Mouse (Mus musculus): ENCODE results near the gene Lrrd1.
"Not testable (repeated sequence)": the region's sequence is repeated elsewhere in the genome, so short reads cannot be mapped to it uniquely, and the experiment has no call there.

Lrrd1 gene

GRCm38 (mm10) chr5:3845026-3845425 lies at the start of gene Lrrd1:
Lrrd1 (plus strand) TSS chr5:3845173.
- peak; percentile 47 for DNase-seq

GRCm38 (mm10) chr5:3797101-3797500 lies 47.9 kb upstream of the Lrrd1 start:
- not testable (repeated sequence) for DNase-seq

- not testable (repeated sequence) for DNase-seq
Observed at GRCm38 (mm10) chr5:3798656-3799055, 46.3 kb upstream of the Lrrd1 start.

- DNase-seq, result no peak
Observed at GRCm38 (mm10) chr5:3800041-3800440, 44.9 kb upstream of the Lrrd1 start.

GRCm38 (mm10) chr5:3800881-3801280 lies 44.1 kb upstream of the Lrrd1 start:
- DNase-seq, result no peak

- DNase-seq, result no peak
Observed at GRCm38 (mm10) chr5:3801672-3802432, 43.1 kb upstream of the Lrrd1 start.

GRCm38 (mm10) chr5:3802433-3803291 lies 42.3 kb upstream of the Lrrd1 start, which contains the start of the genes Ankib1 and Krit1:
Ankib1 (minus strand) TSS chr5:3802925.
Krit1 (plus strand) TSS chr5:3803184.
- DNase-seq, result peak; percentile 93

GRCm38 (mm10) chr5:3803292-3804165 lies 41.4 kb upstream of the Lrrd1 start:
- no peak for DNase-seq

GRCm38 (mm10) chr5:3808472-3808871 lies 36.5 kb upstream of the Lrrd1 start:
- no peak for DNase-seq

- DNase-seq, result no peak
Observed at GRCm38 (mm10) chr5:3834107-3834506, 10.9 kb upstream of the Lrrd1 start.

- no peak for DNase-seq
Observed at GRCm38 (mm10) chr5:3870161-3870560, 25.2 kb downstream of the Lrrd1 start.

- DNase-seq, result no peak
Observed at GRCm38 (mm10) chr5:3872348-3872747, 27.4 kb downstream of the Lrrd1 start.

- DNase-seq, result no peak
Observed at GRCm38 (mm10) chr5:3873485-3873884, 28.5 kb downstream of the Lrrd1 start.

GRCm38 (mm10) chr5:3886862-3887261 lies 41.9 kb downstream of the Lrrd1 start:
- DNase-seq, result not testable (repeated sequence)

- no peak for DNase-seq
Observed at GRCm38 (mm10) chr5:3889201-3889600, 44.2 kb downstream of the Lrrd1 start.

- DNase-seq, result peak; percentile 7
Observed at GRCm38 (mm10) chr5:3893459-3894293, 48.7 kb downstream of the Lrrd1 start, which contains the start of gene Mterf1a. Mterf1a (minus strand) TSS chr5:3893933.

- not testable (repeated sequence) for DNase-seq
Observed at GRCm38 (mm10) chr5:3894294-3894619, 49.3 kb downstream of the Lrrd1 start.

- DNase-seq, result no peak
Observed at GRCm38 (mm10) chr5:3905471-3905870, 60.5 kb downstream of the Lrrd1 start.

Measured in embryo, embryonic 11 days (tissue).